Mouse (Mus musculus) G1E-ER4 (cell line): ENCODE data around the gene Ung. TPM values are rescaled to one million over a fixed set of nuclear protein-coding genes. Genes with fewer than 3 reads are reported as not detected.

Experiments
- GATA1 ChIP-seq: IDR thresholded peaks from one replicate; pipeline ENCODE4 v1.8.0; 2012; ENCODE audit warnings: low read length, inconsistent platforms
- polyA plus RNA-seq: library from polyadenylated mRNA; stranded (reverse); fragments of >175 nt; gene quantifications from 2 replicates; pipeline ENCODE4 v1.2.3, GENCODE M21; 2012

Gene Ung
- polyA plus RNA-seq, 1 experiment, result 73.3 TPM

- no peak for TF ChIP-seq GATA1
Observed at GRCm38 (mm10) chr5:114175596-114176171, 45.5 kb downstream of the Ung start.

DNA sequence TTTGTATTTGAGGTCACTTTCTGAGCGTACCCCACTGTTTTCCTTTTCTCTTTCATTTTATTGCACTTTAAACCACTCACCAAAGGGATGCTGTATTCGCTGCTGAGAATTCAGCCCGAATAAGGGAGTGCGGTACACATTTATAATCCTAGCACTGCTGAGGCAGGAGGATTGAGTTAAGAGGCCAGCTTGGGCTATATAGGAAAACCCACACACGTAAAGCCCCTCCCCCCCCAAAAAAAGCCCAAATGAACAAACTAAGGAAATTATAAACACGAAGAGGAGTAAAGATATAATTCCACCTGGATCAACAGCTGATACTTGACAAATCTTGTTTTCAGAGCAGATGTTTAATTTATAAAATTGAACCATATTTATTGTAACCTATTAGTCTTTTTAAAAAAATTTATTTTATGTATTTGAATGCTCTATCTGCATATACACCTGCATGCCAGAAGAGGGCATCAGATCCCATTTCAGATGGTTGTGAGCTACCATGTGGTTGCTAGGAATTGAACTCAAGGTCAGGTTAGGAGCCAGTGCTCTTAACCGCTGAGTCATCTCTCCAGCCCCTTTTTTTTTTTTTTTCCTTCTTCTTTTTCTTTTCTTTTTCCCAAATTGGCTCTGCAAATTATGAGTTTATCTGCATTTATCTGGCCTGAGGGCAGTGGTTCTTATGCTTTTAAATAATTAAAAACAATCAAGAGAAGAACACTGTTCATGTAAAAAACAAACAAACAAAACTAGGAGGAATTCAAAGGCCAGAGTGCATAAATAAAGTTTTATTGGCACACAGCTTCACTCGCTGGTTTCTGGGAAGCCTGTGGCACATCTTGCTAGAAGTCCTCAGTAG lies 46.6 kb downstream of the Ung start:
- TF ChIP-seq GATA1, result no peak

DNA sequence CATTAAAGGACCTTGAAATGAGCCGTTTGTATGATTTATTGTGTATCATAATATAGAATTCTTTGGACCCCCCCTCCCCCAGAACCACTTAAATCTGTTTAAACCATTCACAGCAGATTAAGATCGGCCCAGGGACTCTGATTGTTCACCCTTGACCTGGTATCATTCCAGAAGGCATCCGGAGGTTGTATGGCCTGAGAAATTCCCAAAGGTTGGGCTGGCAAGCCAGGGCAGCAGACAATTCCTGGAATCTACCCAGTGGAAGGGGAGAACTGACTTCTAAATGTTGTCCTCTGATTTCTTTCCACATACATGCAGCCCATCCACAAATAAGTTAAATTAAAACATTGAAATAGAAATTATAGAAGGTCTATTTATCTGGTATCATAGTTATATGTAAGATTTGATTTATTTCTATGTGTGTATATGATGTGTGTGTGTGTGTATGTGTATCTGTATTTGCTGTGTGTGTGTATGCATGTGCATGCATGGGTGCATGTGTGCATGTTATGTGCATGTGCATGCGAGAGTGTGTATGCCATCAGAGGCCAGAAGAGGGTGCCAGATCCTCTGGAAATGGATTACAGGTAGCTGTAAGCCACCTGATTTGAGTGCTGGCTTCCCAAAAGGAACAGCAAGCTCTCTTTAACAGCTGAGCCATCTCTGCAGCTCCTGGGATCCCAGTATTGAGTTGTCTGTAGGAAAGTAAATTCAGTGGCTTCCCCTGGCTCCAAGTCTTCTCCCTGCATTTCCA lies 48.0 kb downstream of the Ung start:
- no peak for TF ChIP-seq GATA1

DNA sequence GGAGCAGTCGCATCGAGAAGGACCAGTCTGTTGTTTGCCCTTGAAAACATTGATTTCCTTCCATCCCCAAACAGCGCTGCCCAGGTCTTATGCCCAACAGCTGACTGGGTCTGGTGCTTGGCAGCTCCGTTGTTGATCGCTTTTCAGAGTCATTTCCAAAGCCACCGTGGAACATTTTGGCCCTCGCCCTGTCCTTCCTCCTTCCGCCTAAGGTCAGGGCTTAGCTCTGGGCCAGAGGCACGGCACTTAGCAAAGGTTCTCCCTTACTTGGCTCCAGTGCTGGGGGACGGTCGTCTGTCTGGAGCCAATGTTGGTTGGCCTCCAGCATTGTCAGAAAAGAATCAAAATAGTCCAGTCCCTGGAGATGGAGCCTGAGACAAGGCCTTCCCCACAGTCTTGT lies 49.4 kb downstream of the Ung start:
- no peak for TF ChIP-seq GATA1

DNA sequence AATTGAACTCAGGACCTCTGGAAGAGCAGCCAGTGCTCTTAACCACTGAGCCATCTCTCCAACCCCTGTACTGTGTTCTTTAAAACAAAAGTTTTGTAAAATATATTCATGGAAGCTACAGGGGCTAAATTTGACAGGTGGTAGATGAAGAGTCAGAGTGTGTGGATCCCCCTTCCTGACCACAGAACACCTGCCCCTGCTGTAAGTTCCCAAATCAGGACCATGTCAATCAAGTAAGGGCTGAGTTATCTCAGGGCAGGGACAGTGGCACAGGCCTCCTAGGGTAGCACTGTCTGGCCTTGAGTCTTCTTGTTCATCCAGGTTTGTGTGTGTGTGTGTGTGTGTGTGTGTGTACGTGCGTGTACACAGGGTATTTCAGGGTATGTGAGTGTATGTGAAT lies 53.3 kb downstream of the Ung start:
- no peak for TF ChIP-seq GATA1

- TF ChIP-seq GATA1, result no peak
Observed at GRCm38 (mm10) chr5:114187108-114187507, 56.9 kb downstream of the Ung start.

Other genes with a start within 250 kb of the Ung start
- gene Coro1c, start 221.6 kb upstream of the Ung start, polyA plus RNA-seq, result 72.9 and 83.3 TPM in 2 replicates
- 13.1 and 16.5 TPM in 2 replicates for gene Ssh1, start 136.5 kb upstream of the Ung start, polyA plus RNA-seq
- not detected in 2 replicates for gene Dao, start 126.7 kb upstream of the Ung start, polyA plus RNA-seq
- 8.4 and 9.8 TPM in 2 replicates for gene Usp30, start 64.9 kb upstream of the Ung start, polyA plus RNA-seq
- not detected in 2 replicates for gene Svop, start 38.8 kb upstream of the Ung start, polyA plus RNA-seq
- 19.0 and 23.3 TPM in 2 replicates for gene Alkbh2, start 2.2 kb upstream of the Ung start, polyA plus RNA-seq
- 0.28 TPM in 2 replicates for gene Acacb, start 16.1 kb downstream of the Ung start, polyA plus RNA-seq
- gene Foxn4, start 143.4 kb downstream of the Ung start, polyA plus RNA-seq, result not detected in 2 replicates
- not detected in 2 replicates for gene Myo1h, start 158.8 kb downstream of the Ung start, polyA plus RNA-seq